Mouse (Mus musculus): ENCODE results near the gene Kncn. TPM values are rescaled to one million over a fixed set of nuclear protein-coding genes. Genes with fewer than 3 reads are reported as not detected.

Gene Kncn
- not detected in 2 replicates for total RNA-seq (2023)

GRCm38 (mm10) chr4:115884022-115884421 lies at the start of gene Kncn:
Kncn (plus strand) TSS chr4:115884400.

GRCm38 (mm10) chr4:115838696-115839641 lies 45.2 kb upstream of the Kncn start, which contains the start of gene Mknk1:
Mknk1 (plus strand) TSS chr4:115839198.

GRCm38 (mm10) chr4:115890553-115890952 lies 6.4 kb downstream of the Kncn start, which contains the start of gene 6430628N08Rik:
6430628N08Rik (plus strand) TSS chr4:115890665.

Other genes starting within 250 kb of the Kncn start
- 0.41 TPM in 1 of 2 replicates, not detected in the other for gene Cyp4b1, start 236.7 kb upstream of the Kncn start, total RNA-seq (2023)
- 35.8 and 38.2 TPM in 2 replicates for gene Efcab14, start 146.7 kb upstream of the Kncn start, total RNA-seq (2023)
- not detected in 2 replicates for gene Tex38, start 103.4 kb upstream of the Kncn start, total RNA-seq (2023)
- gene Atpaf1, start 99.6 kb upstream of the Kncn start, total RNA-seq (2023) = 9.7 and 9.9 TPM in 2 replicates
- gene Mob3c, start 56.3 kb upstream of the Kncn start, total RNA-seq (2023) = 25.1 and 30.2 TPM in 2 replicates
- 115 and 144 TPM in 2 replicates for gene Mknk1, start 45.2 kb upstream of the Kncn start, total RNA-seq (2023)
- not detected in 2 replicates for gene 6430628N08Rik, start 6.3 kb downstream of the Kncn start, total RNA-seq (2023)
- not detected in 2 replicates for gene Dmbx1, start 55.5 kb downstream of the Kncn start, total RNA-seq (2023)
- gene Faah, start 133.5 kb downstream of the Kncn start, total RNA-seq (2023) = 0.27 and 3.2 TPM in 2 replicates
- gene Nsun4, start 169.5 kb downstream of the Kncn start, total RNA-seq (2023) = 7.5 and 9.8 TPM in 2 replicates
- 191 and 244 TPM in 2 replicates for gene Uqcrh, start 190.7 kb downstream of the Kncn start, total RNA-seq (2023)
- gene Lrrc41, start 190.9 kb downstream of the Kncn start, total RNA-seq (2023) = 18.4 and 22.5 TPM in 2 replicates
- 12.9 and 14.0 TPM in 2 replicates for gene Rad54l, start 239.3 kb downstream of the Kncn start, total RNA-seq (2023)
- 7.2 and 8.5 TPM in 2 replicates for gene Pomgnt1, start 239.4 kb downstream of the Kncn start, total RNA-seq (2023)